Mouse (Mus musculus) kidney, postnatal 36 days (tissue): ENCODE measurements around the gene Klc2.
"Not testable (repeated sequence)": the region's sequence is repeated elsewhere in the genome, so short reads cannot be mapped to it uniquely, and the experiment has no call there.

Source experiments
- DNase-seq, 2 experiments: peaks; one replicate each; pipeline ENCODE4 v3.0.0; 2021 to 2022; ENCODE audit warnings: mixed read lengths in 2 of 2

The Klc2 gene

GRCm38 (mm10) chr19:5098363-5099143 is 19.8 kb downstream of the Klc2 start, which contains the start of gene Cnih2:
Gene Cnih2, minus strand, starts transcription at chr19:5098521.
- DNase-seq = peak; percentile 35 to 82

GRCm38 (mm10) chr19:5097521-5098362 is 20.6 kb downstream of the Klc2 start:
- no peak for DNase-seq

GRCm38 (mm10) chr19:5095887-5096474 is 22.4 kb downstream of the Klc2 start:
- DNase-seq = no peak

DNA sequence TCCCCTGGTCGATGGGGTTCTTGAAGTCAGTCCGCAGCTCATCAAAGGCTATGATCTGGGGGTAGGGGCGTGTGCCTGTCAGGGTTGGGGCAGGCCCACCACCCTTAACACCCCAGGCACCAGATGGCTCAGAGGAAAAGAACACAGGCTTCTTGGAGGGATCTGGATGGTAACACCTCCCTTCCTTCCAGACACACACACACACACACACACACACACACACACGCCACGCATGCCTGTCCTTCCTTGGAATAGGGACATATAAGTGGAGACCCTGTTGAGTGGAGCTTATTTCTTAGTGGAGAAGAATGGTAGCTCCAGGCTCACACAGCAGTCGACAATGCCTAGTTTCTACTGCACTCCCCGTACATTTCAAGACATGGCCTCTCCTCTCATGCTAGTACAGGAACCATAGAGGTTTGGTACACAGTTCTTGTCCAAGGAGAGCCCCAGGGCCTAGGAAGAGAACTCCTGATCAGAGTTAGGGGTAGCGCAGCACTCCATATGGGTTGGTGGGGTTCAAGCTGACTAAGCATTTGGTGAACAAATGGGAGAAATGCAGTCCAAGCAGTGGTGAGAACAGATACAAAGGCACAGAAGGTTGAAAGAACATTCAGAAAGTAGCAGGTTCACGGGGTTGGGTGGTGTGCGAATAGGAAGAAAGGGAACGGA is 23.5 kb downstream of the Klc2 start:
- DNase-seq = no peak

GRCm38 (mm10) chr19:5094243-5094632 is 24.1 kb downstream of the Klc2 start:
- DNase-seq = peak; percentile 93 to 98

GRCm38 (mm10) chr19:5093481-5094242 is 24.7 kb downstream of the Klc2 start:
- DNase-seq = no peak

DNA sequence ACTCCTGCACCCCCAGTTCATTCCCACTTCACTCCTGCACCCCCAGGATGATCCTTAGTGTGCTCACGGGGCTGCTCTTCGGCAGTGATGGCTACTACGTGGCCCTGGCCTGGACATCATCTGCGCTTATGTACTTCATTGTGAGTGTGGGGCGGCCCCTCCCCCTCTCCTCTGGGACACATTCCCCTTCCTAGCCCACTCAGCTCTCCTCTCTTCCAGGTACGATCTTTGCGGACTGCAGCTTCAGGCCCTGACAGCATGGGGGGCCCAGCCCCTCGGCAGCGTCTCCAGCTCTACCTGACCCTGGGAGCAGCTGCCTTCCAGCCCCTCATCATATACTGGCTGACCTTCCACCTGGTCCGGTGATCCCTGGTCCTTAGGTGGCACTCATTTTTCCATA is 26.3 kb downstream of the Klc2 start:
- DNase-seq = no peak

GRCm38 (mm10) chr19:5089324-5089723 is 29.0 kb downstream of the Klc2 start:
- DNase-seq = no peak

DNA sequence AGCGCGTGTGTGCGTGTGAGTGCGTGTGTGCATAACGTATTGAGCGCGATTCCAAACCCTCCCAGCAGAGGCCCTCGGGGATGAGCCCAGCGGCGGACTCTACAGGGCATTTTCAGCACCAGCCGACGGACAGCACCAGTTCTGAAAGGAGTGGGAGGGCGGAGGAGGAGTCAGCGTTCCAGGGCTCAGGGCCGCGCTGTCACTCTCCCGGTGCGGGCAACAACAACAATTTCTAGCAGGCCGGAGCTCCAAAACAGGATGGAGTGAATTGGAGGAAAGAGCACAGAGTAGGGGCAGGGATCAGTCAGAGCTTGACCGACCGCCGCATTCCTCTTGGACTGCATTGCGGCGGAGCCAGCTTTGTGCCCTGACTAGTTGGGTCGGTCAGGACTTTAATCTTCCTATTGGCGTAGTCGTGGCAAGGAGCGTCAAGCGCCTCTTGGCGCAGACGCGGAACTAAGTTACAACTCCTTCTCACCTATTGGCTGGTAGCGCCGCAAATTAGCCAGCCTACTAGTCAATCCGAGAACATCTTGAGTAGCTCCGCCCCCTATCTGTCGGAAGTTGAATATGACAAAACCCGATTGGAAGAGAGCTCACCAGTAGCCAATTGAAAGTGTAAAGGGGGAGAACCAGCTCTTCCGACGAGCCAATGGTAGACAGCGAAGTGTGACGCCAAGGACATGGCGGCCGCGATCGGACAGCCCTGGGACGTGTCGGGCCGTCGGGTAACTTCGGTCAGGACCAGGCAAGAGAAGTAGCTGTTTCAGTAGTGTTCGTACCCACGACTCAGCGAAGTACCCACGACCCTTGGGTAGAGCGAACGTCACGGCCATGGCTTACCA is 30.3 kb downstream of the Klc2 start, which contains the start of gene Yif1a:
Gene Yif1a, plus strand, starts transcription at position 655 of the 845 bp plus-strand sequence.
- DNase-seq = peak; percentile 98 to 100

- DNase-seq = not testable (repeated sequence)
These were observed 31.8 kb downstream of the Klc2 start for GRCm38 (mm10) chr19:5086533-5086932.

DNA sequence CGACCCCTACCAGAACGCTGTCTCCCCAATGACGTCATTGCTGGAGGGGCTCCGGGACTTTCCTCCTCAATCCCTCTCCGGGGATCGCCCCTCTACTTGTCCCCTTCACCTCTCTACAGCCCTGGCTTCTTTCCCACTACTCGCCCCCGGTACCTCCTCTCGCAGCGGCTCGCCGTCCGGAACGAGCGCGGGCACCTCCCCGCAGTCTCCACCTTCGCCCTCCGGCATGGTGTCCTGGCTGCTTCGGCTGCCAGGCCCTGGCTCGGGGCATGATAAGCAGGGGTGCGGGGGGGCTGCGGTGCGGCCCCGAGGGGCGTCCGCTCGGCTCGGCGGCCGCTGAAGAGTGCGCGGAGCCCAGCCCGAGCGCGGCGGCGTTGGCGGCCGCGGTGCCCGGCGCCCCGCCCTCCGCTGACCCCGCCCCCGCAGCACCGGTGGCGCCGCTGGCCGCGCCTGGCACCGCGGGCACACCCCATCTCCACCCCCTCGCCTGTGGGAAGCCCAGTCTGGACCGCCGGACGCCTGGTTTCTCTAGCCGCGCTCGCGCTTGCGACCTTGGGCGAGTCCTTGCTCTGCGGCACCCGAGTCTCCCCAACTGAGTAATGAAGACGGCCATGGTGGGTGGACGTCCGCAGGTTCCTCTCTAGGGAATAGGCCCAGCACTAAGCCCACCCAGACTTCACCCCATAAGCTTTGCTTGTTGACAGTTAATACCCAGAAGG is 33.1 kb downstream of the Klc2 start, which contains the start of gene Tmem151a:
Gene Tmem151a, minus strand, starts transcription at position 387 of the 719 bp plus-strand sequence.
- peak; percentile 56 to 80 for DNase-seq

- DNase-seq = no peak
These were observed 33.6 kb downstream of the Klc2 start for GRCm38 (mm10) chr19:5084834-5085144.

DNA sequence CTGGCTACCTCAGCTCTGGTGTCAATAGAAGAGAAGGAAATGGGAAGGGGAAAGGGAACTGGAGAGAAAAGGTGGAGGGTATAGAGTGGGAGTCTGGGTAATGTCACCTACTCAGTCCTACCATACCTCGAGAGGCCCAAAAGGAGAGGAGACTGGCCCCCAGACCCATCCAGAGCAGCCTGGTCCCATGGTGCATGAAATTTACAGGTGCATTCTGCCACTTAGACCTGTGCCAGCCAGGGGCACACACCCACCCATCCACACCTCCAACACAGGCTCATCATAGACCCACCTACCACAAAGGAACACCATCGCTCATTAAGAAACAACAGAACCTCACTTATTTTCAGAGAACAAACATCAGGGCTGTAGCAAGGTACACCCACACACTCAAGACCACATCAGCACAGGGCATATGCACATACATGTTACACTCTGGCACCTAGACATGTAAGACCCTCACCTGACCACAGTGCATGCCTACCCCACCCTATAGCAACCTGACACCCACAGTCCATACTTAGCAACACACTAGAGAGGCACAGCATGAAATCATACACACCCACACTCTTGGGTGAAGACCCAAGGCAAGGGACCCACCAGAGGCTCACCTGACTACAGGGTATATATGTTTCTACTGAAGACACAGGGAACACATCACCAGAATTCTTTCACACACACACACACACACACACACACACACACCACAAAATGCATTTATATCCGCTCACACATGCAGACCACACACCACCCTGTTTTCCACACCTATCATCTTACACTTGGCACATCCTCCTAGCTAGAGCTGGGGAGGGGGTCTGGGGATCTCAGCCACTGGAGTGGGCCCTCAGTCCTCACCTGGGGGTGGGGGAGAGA is 34.2 kb downstream of the Klc2 start:
- no peak for DNase-seq

GRCm38 (mm10) chr19:5082596-5082995 is 35.8 kb downstream of the Klc2 start:
- DNase-seq = no peak

- no peak for DNase-seq
These were observed 36.4 kb downstream of the Klc2 start for GRCm38 (mm10) chr19:5082005-5082404.

DNA sequence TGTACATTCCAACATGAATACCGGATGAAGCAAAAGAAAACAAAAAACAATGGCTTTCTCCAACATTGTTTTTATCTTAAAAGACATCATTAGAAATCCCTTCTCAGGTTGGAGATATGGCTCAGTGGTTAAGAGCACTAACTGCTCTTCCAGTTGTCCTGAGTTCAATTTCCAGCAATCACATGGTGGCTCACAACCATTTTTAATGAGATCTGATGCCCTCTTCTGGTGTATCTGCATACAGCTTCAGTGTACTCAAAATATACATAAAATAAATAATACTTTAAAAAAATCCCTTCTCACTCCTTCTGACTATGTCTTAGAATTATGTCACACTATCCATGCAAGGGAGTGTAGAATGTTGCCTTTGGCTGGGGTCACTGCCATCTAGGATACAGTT is 39.1 kb downstream of the Klc2 start:
- no peak for DNase-seq

- DNase-seq = no peak
These were observed 44.8 kb downstream of the Klc2 start for GRCm38 (mm10) chr19:5073518-5073917.

DNA sequence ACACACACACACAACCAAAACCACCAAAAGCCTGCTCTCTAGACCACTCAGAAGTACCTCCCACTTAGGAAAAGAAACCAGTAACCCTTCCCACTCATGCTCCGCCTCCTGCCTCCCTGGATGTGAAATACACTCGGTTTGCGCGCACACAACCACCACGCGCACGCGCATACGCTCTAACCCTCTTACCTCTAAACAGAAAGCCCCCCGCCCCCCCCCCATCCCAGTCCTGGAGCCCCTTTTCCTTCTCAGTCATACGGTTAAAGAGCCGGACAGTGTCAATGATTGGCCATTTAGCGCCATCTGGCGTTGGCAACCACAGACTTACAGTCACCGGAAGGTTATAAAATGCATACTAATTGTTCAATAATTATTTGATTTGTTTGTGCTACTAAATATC is 45.3 kb downstream of the Klc2 start:
- DNase-seq = peak; percentile 57 to 89

DNA sequence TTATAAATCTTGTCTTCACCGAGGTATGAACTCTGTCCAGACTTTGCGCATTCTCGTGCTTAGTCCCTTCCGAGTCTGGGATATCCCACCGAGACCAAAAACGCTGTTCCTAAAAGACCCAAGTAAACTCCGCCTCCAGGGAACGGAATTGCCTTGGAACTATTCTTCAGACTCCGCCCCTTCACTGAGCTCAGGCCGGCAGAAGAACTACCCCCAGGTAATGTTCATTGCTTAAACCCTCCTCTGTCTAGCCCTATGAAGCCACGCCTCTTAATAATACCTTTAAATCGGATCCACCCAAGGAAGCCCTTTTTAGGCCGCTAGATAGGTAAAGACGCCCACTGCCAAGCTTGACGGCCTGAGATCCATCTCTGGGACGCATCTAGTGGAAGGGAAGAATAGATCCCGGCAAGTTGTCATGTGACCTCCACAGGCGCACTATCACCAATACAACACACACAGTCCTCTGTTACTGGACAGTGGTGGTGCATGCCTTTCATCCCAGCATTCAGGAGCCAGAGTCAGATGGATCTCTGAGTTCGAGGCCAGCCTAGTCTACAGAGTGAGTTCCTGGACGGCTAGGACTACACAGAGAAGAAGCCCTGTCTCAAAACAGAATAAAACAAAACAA is 45.9 kb downstream of the Klc2 start:
- DNase-seq = peak in 1 of 2 experiments; percentile 36
